Mouse (Mus musculus) midbrain, postnatal 0 days (tissue): ENCODE data around the gene Zbtb7a. TPM values are rescaled to one million over a fixed set of nuclear protein-coding genes. Genes with fewer than 3 reads are reported as not detected.
A peak's percentile ranks its signal among the peaks of the same experiment; 100 is the strongest.

ENCODE experiments used
- ATAC-seq: fragments of 200-750 bp; cut with Nextera tagmentation; 2 replicates; pipeline ENCODE4 v1.8.0; 2017; ENCODE audit warnings: moderate number of reproducible peaks, mild to moderate bottlenecking, moderate TSS enrichment, moderate library complexity; ENCODE audit not compliant: low FRiP score
- DNase-seq: peaks from one replicate; pipeline ENCODE4 v3.0.0-alpha.2; 2015; ENCODE audit warnings: low spot score
- H3K27ac ChIP-seq: fragments of 300-500 bp; sonication (generic); 2 replicates; pipeline ENCODE4 v1.5.1; 2014; ENCODE audit warnings: low read depth, mild to moderate bottlenecking, low read length, mixed read lengths
- H3K27me3 ChIP-seq: fragments of 300-500 bp; sonication (generic); 2 replicates; pipeline ENCODE4 v1.6.1; 2014; ENCODE audit warnings: low read length, control low read depth, mixed read lengths; ENCODE audit not compliant: insufficient read depth
- H3K36me3 ChIP-seq: fragments of 300-500 bp; sonication (generic); 2 replicates; pipeline ENCODE4 v1.6.1; 2014; ENCODE audit warnings: low read length, control low read depth, mixed read lengths; ENCODE audit not compliant: insufficient read depth
- H3K4me1 ChIP-seq: fragments of 300-500 bp; sonication (generic); 2 replicates; pipeline ENCODE4 v1.6.1; 2014; ENCODE audit warnings: mild to moderate bottlenecking, control low read depth, antibody characterized with exemption, low read length, mixed read lengths; ENCODE audit not compliant: insufficient read depth
- H3K4me2 ChIP-seq: fragments of 300-500 bp; sonication (generic); 2 replicates; pipeline ENCODE4 v1.6.1; 2014; ENCODE audit warnings: low read depth, mild to moderate bottlenecking, low read length, mixed read lengths; ENCODE audit not compliant: poor library complexity, severe bottlenecking
- H3K4me3 ChIP-seq: fragments of 300-500 bp; sonication (generic); 2 replicates; pipeline ENCODE4 v1.5.1; 2014; ENCODE audit warnings: low read depth, mild to moderate bottlenecking, low read length, moderate library complexity
- H3K9ac ChIP-seq: fragments of 300-500 bp; sonication (generic); replicated peaks from 2 replicates; pipeline ENCODE4 v1.6.1; 2014; ENCODE audit warnings: mild to moderate bottlenecking, low read length, moderate library complexity, mixed read lengths; ENCODE audit not compliant: poor library complexity, severe bottlenecking
- H3K9me3 ChIP-seq: fragments of 300-500 bp; sonication (generic); 2 replicates; pipeline ENCODE4 v1.6.1; 2016; ENCODE audit warnings: low read length, control low read depth
- CTCF ChIP-seq: IDR thresholded peaks from 2 replicates; pipeline ENCODE4 v1.5.1; 2016; ENCODE audit warnings: antibody characterized with exemption, mild to moderate bottlenecking
- WGBS: fragments of 180-500 bp; shearing (Covaris S2); extraction: QIAGEN DNeasy Blood & Tissue Kit; methylation state at CpG from one replicate; pipeline ENCODE4 v1.1.7; 2014; 5-methylcytosine and 5-hydroxymethylcytosine counted together
- polyA plus RNA-seq: library from polyadenylated mRNA; unstranded; fragments of >200 nt; fragmentation: Nextera tagmentation; extraction: Ambion mirVana; gene quantifications from 2 replicates; pipeline ENCODE4 v1.2.1, GENCODE M21; 2015
- total RNA-seq: library from RNA; depleted of rRNA; stranded (reverse); fragments of >200 nt; gene quantifications from 2 replicates; pipeline ENCODE4 v1.2.3, GENCODE M21; 2014

The Zbtb7a gene
- total and polyA plus RNA-seq, 2 experiments from 2014 or later: 18.0 to 29.5 TPM

GRCm38 (mm10) chr10:81094931-81095678, 39.9 kb upstream of the Zbtb7a start:
- TF ChIP-seq CTCF: no peak
- DNase-seq: no peak
- no peaks in the 10 kb centered on the region for H3K27me3 ChIP-seq
- H3K9ac ChIP-seq: no peak overlapping the region
- no peak for ATAC-seq
- H3K9me3 ChIP-seq: no peaks in the 10 kb centered on the region
- WGBS: 67% methylated on average over 9 of the region's 9 CpGs
- no peaks in the 10 kb centered on the region for H3K36me3 ChIP-seq
- H3K4me3 ChIP-seq: no peak overlapping the region
- no peak overlapping the region for H3K27ac ChIP-seq
- H3K4me1 ChIP-seq: no peaks in the 10 kb centered on the region
- H3K4me2 ChIP-seq: no peak overlapping the region

- Histone ChIP-seq H3K36me3 (peaks cover 25% of the 10 kb centered on the region), H3K27me3 (no peaks in the 10 kb centered on the region), H3K27ac (peak within 1 kb of the TSS; percentile 98), H3K9me3 (no peaks in the 10 kb centered on the region), H3K4me3 (peak within 1 kb of the TSS; percentile 89), H3K9ac (peak within 1 kb of the TSS; percentile 99), H3K4me1 (peaks cover 10% of the 10 kb centered on the region; the same call in 1 of the 2 replicates), H3K4me2 (peak within 1 kb of the TSS; percentile 75)
- under 1% methylated on average over 56 of the region's 56 CpGs for WGBS
- TF ChIP-seq CTCF: no peak
- ATAC-seq (peak; percentile 93), DNase-seq (peak; percentile 98)
Measured at GRCm38 (mm10) chr10:81105565-81106112, 29.4 kb upstream of the Zbtb7a start, which contains the start of gene Map2k2. Gene Map2k2, plus strand, starts transcription at chr10:81105915.

- peak; percentile 77 for DNase-seq
- H3K4me2 ChIP-seq: peak overlapping the region; percentile 75
- no peaks in the 10 kb centered on the region for H3K9me3 ChIP-seq
- ATAC-seq: peak; percentile 83
- peak; percentile 43 for TF ChIP-seq CTCF
- H3K9ac ChIP-seq: peak overlapping the region; percentile 99
- H3K36me3 ChIP-seq: peaks cover 30% of the 10 kb centered on the region
- peak overlapping the region; percentile 89 for H3K4me3 ChIP-seq
- peak overlapping the region; percentile 98 for H3K27ac ChIP-seq
- under 1% methylated on average over 34 of the region's 35 CpGs for WGBS
- H3K4me1 ChIP-seq: peaks cover 10% of the 10 kb centered on the region; the same call in 1 of the 2 replicates
- H3K27me3 ChIP-seq: no peaks in the 10 kb centered on the region
Measured at GRCm38 (mm10) chr10:81106113-81106721, 28.8 kb upstream of the Zbtb7a start.

DNA sequence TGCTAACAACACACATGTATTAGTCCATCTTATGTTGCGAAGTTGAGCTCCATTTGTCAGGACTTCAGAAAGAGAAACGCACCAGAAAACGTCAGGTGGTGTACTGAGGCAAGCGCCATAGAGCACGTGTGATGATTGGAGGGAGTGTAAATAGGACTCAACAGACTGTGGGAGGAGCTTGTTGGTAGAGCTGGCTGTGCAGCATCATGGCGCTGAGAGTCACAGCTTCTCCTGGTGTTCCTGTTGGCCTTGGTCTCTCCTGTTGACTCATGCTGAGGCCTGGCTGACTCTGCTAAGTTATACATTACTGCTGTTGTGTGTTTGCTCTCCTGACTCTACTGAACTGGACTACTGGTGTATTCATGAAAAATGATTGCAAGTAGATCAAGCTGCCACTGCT, 22.1 kb upstream of the Zbtb7a start:
- H3K9me3 ChIP-seq: no peaks in the 10 kb centered on the region
- H3K4me2 ChIP-seq: no peak overlapping the region
- no peak overlapping the region for H3K4me3 ChIP-seq
- 93% methylated on average over 6 of the region's 6 CpGs for WGBS
- ATAC-seq: no peak
- no peaks in the 10 kb centered on the region for H3K27me3 ChIP-seq
- H3K9ac ChIP-seq: no peak overlapping the region
- TF ChIP-seq CTCF: no peak
- DNase-seq: no peak
- peaks cover 71% of the 10 kb centered on the region for H3K36me3 ChIP-seq
- H3K27ac ChIP-seq: no peak overlapping the region
- H3K4me1 ChIP-seq: no peaks in the 10 kb centered on the region

DNA sequence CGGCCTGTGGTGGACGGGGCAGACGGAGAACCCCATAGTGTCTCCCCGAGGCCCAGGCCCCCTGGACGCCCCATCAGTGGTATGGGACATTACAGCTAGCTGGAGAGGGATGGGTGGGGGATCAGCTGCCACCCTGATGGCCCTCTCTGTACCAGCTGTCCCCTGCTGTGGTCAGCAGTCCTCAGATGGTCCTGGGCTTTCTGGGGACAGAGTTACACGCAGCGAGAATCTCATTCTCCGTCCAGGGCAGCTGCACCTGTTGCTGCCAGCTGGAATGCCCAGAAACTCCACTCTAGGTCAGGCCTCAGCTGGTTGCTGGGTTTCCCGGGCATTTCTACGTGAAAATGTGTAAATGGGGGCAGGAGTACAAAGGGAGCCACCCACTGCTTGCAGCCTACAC, 15.4 kb upstream of the Zbtb7a start:
- Histone ChIP-seq H3K9ac (no peak overlapping the region), H3K9me3 (no peaks in the 10 kb centered on the region), H3K36me3 (peaks cover 73% of the 10 kb centered on the region), H3K4me3 (no peak overlapping the region), H3K4me1 (no peaks in the 10 kb centered on the region), H3K4me2 (no peak overlapping the region), H3K27ac (no peak overlapping the region), H3K27me3 (no peaks in the 10 kb centered on the region)
- 94% methylated on average over 10 of the region's 10 CpGs for WGBS
- TF ChIP-seq CTCF: no peak
- DNase-seq (no peak), ATAC-seq (no peak)

GRCm38 (mm10) chr10:81120650-81121049, 14.4 kb upstream of the Zbtb7a start:
- H3K4me1 ChIP-seq: no peaks in the 10 kb centered on the region
- no peaks in the 10 kb centered on the region for H3K27me3 ChIP-seq
- no peak for DNase-seq
- ATAC-seq: no peak
- no peak overlapping the region for H3K27ac ChIP-seq
- no peak overlapping the region for H3K4me3 ChIP-seq
- WGBS: 87% methylated on average over 7 of the region's 7 CpGs
- no peak overlapping the region for H3K9ac ChIP-seq
- no peak overlapping the region for H3K4me2 ChIP-seq
- peaks cover 63% of the 10 kb centered on the region for H3K36me3 ChIP-seq
- H3K9me3 ChIP-seq: no peaks in the 10 kb centered on the region
- no peak for TF ChIP-seq CTCF
